Mouse (Mus musculus) embryonic facial prominence, embryonic 13.5 days (tissue): ENCODE measurements around the gene Smarce1. TPM values are rescaled to one million over a fixed set of nuclear protein-coding genes. Genes with fewer than 3 reads are reported as not detected.

Experiments
- ATAC-seq: fragments of 200-750 bp; cut with Nextera tagmentation; 2 replicates; pipeline ENCODE4 v1.8.0; 2017; ENCODE audit warnings: low read depth; ENCODE audit not compliant: insufficient number of reproducible peaks, insufficient read depth, low FRiP score, low TSS enrichment
- H3K27ac ChIP-seq: fragments of 300-500 bp; sonication (generic); 2 replicates; pipeline ENCODE4 v1.5.1; 2015; ENCODE audit warnings: moderate library complexity, mild to moderate bottlenecking, inconsistent platforms
- H3K27me3 ChIP-seq: fragments of 300-500 bp; sonication (generic); 2 replicates; pipeline ENCODE4 v1.6.1; 2015; ENCODE audit warnings: mild to moderate bottlenecking, inconsistent platforms
- H3K36me3 ChIP-seq: fragments of 300-500 bp; sonication (generic); 2 replicates; pipeline ENCODE4 v1.6.1; 2015; ENCODE audit warnings: mild to moderate bottlenecking, inconsistent platforms
- H3K4me1 ChIP-seq: fragments of 300-500 bp; sonication (generic); 2 replicates; pipeline ENCODE4 v1.6.1; 2015; ENCODE audit warnings: inconsistent platforms
- H3K4me2 ChIP-seq: fragments of 300-500 bp; sonication (generic); 2 replicates; pipeline ENCODE4 v1.6.1; 2015; ENCODE audit warnings: moderate library complexity, mild to moderate bottlenecking, inconsistent platforms
- H3K4me3 ChIP-seq: fragments of 300-500 bp; sonication (generic); 2 replicates; pipeline ENCODE4 v1.5.1; 2015; ENCODE audit warnings: mild to moderate bottlenecking, inconsistent platforms
- H3K9ac ChIP-seq: fragments of 300-500 bp; sonication (generic); 2 replicates; pipeline ENCODE4 v1.6.1; 2015; ENCODE audit warnings: mild to moderate bottlenecking, inconsistent platforms
- H3K9me3 ChIP-seq: fragments of 300-500 bp; sonication (generic); 2 replicates; pipeline ENCODE4 v1.6.1; 2016; ENCODE audit warnings: inconsistent platforms
- WGBS: fragments of 180-500 bp; shearing (Covaris S2); methylation state at CpG from one replicate; pipeline ENCODE4 v1.1.7; 2015; ENCODE audit warnings: mixed read lengths; 5-methylcytosine and 5-hydroxymethylcytosine counted together
- polyA plus RNA-seq: library from polyadenylated mRNA; unstranded; fragments of >200 nt; fragmentation: Nextera tagmentation; extraction: Ambion mirVana; gene quantifications from 2 replicates; pipeline ENCODE4 v1.2.1, GENCODE M21; 2015

The Smarce1 gene
- polyA plus RNA-seq, 1 experiment from 2014 or later, result 307 TPM

- ATAC-seq, result no peak
- 91% methylated on average over 7 of the region's 7 CpGs for WGBS
Measured at GRCm38 (mm10) chr11:99166241-99166640, 64.6 kb downstream of the Smarce1 start.

DNA sequence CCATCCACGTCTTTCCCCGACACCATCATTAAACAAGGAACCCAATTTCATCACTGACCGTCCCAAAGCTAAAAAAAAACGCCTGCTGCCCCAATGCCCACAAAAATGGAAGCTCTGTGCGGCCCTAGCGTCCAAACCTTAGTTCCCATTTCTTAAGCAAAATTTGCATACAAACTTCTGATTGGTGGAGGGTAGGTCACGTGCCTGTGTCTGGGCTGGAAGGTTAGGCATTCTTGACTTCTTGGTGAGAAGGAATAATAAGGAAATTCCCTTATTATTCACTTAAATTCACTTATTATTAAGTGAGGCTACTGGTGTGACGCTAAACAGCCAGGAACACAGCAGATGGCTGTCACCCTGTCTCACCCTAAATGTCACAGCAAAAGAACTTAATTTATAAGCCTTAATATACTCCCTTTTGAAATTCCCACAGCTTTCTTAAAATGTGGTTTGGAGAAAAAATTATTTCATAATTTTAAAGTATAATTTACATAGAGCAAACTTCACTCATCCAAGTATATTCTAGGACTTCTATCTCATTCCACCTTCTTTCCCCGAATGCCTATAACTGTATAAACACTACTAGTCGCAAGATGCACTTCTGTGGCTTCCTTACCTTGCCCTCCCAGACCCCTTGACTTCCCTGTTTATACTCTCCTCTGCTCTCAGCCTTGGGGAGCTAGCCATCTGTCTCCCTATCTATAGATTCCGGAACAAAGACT lies 65.6 kb downstream of the Smarce1 start:
- Histone ChIP-seq H3K4me1 (peaks cover 6% of the 10 kb centered on the region; the same call in 1 of the 2 replicates), H3K9ac (no peak overlapping the region), H3K27me3 (no peaks in the 10 kb centered on the region), H3K27ac (no peak overlapping the region), H3K4me2 (no peak overlapping the region), H3K36me3 (no peaks in the 10 kb centered on the region), H3K4me3 (no peak overlapping the region), H3K9me3 (no peaks in the 10 kb centered on the region)
- WGBS, result 74% methylated on average over 11 of the region's 11 CpGs
- ATAC-seq, result no peak

More at GRCm38 (mm10) chr11:99166241-99166640, 64.6 kb downstream of the Smarce1 start:
- no peak overlapping the region for H3K4me2 ChIP-seq
- no peaks in the 10 kb centered on the region for H3K9me3 ChIP-seq
- H3K27ac ChIP-seq, result no peak overlapping the region
- H3K36me3 ChIP-seq, result no peaks in the 10 kb centered on the region
- no peaks in the 10 kb centered on the region for H3K27me3 ChIP-seq
- no peak overlapping the region for H3K4me3 ChIP-seq
- peaks cover 6% of the 10 kb centered on the region; the same call in 1 of the 2 replicates for H3K4me1 ChIP-seq
- no peak overlapping the region for H3K9ac ChIP-seq

GRCm38 (mm10) chr11:99162972-99163686 lies 67.7 kb downstream of the Smarce1 start:
- WGBS, result 79% methylated on average over 10 of the region's 10 CpGs
- peaks cover 6% of the 10 kb centered on the region; the same call in 1 of the 2 replicates for H3K4me1 ChIP-seq
- ATAC-seq, result no peak

DNA sequence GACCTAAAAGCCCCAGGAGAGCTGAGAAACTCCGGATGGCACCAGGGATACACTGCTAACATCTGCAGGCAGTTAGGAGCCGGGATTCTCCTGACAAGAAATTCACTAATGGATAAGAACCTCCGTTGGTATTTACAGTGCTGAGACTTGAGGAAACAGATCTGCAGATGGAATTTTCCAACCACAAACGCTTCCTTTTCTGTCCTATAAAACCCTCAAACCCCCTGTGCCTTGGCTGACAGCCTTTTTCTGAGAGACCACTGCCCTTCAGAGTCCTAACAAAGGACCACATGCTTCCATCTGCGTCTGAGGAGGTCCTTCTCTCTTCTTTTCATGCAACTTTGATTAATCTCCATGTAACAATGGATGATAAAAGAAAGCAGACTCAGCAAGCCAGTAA lies 69.2 kb downstream of the Smarce1 start:
- 23% methylated on average over 5 of the region's 5 CpGs for WGBS
- H3K4me1 ChIP-seq, result peaks cover 6% of the 10 kb centered on the region; the same call in 1 of the 2 replicates
- H3K27ac ChIP-seq, result peak overlapping the region; percentile 8; the same call in 1 of the 2 replicates
- no peak for ATAC-seq
- H3K27me3 ChIP-seq, result no peaks in the 10 kb centered on the region
- no peak overlapping the region for H3K4me3 ChIP-seq
- H3K9me3 ChIP-seq, result no peaks in the 10 kb centered on the region
- H3K36me3 ChIP-seq, result no peaks in the 10 kb centered on the region
- H3K9ac ChIP-seq, result no peak overlapping the region
- no peak overlapping the region for H3K4me2 ChIP-seq

More at GRCm38 (mm10) chr11:99162972-99163686, 67.7 kb downstream of the Smarce1 start:
- Histone ChIP-seq H3K36me3 (no peaks in the 10 kb centered on the region), H3K27me3 (no peaks in the 10 kb centered on the region), H3K9ac (no peak overlapping the region), H3K9me3 (no peaks in the 10 kb centered on the region), H3K4me3 (no peak overlapping the region), H3K4me2 (no peak overlapping the region), H3K27ac (no peak overlapping the region)

DNA sequence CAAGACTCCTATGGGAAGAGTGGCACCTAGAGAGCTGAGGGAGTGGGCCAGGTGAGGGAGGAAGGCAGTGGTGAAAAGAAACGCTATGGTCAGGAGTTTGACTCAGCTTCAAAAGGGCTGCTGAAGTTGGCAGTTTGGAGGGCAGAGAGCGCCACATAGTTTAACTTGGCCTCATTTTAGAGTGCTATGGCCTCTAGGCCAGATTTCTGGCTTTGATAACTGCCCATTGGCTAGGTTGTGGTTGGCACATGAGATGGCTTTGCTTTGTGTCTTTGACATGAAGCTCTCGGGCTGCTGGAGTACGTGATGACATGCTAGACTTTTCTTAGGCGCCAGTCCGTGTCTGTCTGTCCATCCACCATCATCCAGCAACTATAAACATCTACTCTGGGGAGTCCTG lies 70.6 kb downstream of the Smarce1 start:
- no peak overlapping the region for H3K4me3 ChIP-seq
- peaks cover 6% of the 10 kb centered on the region; the same call in 1 of the 2 replicates for H3K4me1 ChIP-seq
- no peaks in the 10 kb centered on the region for H3K36me3 ChIP-seq
- no peak overlapping the region for H3K9ac ChIP-seq
- no peak for ATAC-seq
- H3K9me3 ChIP-seq, result no peaks in the 10 kb centered on the region
- H3K27ac ChIP-seq, result no peak overlapping the region
- H3K4me2 ChIP-seq, result no peak overlapping the region
- H3K27me3 ChIP-seq, result no peaks in the 10 kb centered on the region
- 91% methylated on average over 6 of the region's 6 CpGs for WGBS

Other genes with a start within 250 kb of the Smarce1 start
- gene Gjd3, start 248.0 kb downstream of the Smarce1 start, polyA plus RNA-seq, result 0.34 and 0.44 TPM in 2 replicates
- 272 and 279 TPM in 2 replicates for gene Top2a, start 206.8 kb downstream of the Smarce1 start, polyA plus RNA-seq
- gene Igfbp4, start 189.8 kb downstream of the Smarce1 start, polyA plus RNA-seq, result 1,128 and 1,158 TPM in 2 replicates
- 0.53 and 0.73 TPM in 2 replicates for gene Tns4, start 141.7 kb downstream of the Smarce1 start, polyA plus RNA-seq
- 0.30 and 0.69 TPM in 2 replicates for gene Ccr7, start 75.9 kb downstream of the Smarce1 start, polyA plus RNA-seq
- gene Krt222, start 13.1 kb upstream of the Smarce1 start, polyA plus RNA-seq, result 0.41 and 0.42 TPM in 2 replicates
- gene Krt24, start 54.2 kb upstream of the Smarce1 start, polyA plus RNA-seq, result 0.32 and 0.44 TPM in 2 replicates
- gene Krt25, start 91.9 kb upstream of the Smarce1 start, polyA plus RNA-seq, result 0.12 and 0.34 TPM in 2 replicates
- gene Krt26, start 106.9 kb upstream of the Smarce1 start, polyA plus RNA-seq, result 0.14 TPM in 1 of 2 replicates, not detected in the other
- 0.33 and 0.39 TPM in 2 replicates for gene Krt27, start 120.1 kb upstream of the Smarce1 start, polyA plus RNA-seq
- gene Krt28, start 143.9 kb upstream of the Smarce1 start, polyA plus RNA-seq, result 1.1 and 1.4 TPM in 2 replicates
- gene Krt10, start 158.3 kb upstream of the Smarce1 start, polyA plus RNA-seq, result 46.0 and 60.4 TPM in 2 replicates
- gene Krt12, start 191.2 kb upstream of the Smarce1 start, polyA plus RNA-seq, result not detected in 2 replicates
- gene Krt20, start 207.1 kb upstream of the Smarce1 start, polyA plus RNA-seq, result 0.24 and 3.2 TPM in 2 replicates